Mouse (Mus musculus): ENCODE data around the gene Ncoa3.

The Ncoa3 gene

DNA sequence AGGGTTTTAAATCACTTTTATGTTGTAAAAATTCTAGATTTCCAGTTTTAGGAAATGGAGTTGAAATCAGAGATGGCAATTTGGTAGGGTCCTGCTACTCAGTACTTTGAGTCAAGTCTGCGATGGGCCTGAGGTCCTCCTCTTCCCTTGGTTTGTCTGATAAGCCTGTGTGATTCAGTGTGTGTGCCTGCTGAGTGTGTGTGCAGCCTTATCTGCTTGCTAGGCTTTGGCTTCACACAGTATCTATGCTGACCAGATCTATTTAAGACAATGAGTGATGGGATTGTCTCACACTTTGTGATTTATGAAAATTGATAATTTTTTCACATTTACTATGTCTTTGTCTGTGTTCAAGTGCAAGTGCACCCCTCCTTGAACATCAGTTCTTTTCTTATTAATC, 50.1 kb downstream of the Ncoa3 start:
- DNase-seq: no peak

GRCm38 (mm10) chr2:166045006-166045405, 52.6 kb downstream of the Ncoa3 start:
- DNase-seq: no peak

- peak; percentile 43 to 56 for DNase-seq
Measured at GRCm38 (mm10) chr2:166045549-166046501, 53.4 kb downstream of the Ncoa3 start.

DNA sequence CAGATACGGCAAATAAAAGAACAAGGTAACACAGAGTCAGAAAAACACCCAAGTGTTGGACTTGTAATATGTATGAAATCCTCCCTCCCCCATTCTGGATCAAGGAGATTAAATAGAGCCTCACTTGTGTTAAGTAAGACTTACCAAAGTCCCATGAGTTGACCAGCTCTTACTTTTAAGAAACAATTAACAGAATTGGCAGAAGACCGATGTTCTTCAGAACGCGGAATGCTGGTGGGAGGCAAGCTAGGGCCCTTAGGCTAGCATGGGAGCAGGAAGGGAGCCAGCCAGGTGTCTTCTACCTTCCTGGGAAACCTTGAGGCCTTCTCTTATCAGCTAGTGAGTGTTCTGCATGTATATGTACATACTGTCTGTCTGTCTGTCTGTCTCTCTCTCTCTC, 55.5 kb downstream of the Ncoa3 start:
- no peak for DNase-seq

GRCm38 (mm10) chr2:166048852-166049251, 56.4 kb downstream of the Ncoa3 start:
- DNase-seq: no peak

GRCm38 (mm10) chr2:166051421-166051820, 59.0 kb downstream of the Ncoa3 start:
- DNase-seq: no peak

DNA sequence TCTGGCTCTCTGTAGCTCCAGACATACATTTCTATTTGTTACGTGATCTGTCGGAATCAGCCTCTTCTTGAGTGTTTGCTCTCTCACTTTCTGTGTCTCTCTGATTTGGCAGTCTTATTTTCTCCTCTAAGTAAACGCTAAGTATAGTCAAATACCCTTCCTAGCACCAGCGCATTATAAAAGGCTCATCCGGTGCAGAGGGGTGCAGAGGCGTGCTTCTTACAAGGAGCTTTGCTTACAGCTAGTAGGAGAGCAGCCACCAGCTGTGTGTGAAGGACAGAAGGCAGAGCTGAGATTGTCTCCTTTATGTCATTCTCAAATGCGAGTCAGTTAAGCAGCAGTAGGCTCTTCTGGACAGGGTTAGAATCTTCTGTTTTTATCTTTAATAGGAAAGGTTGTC, 59.5 kb downstream of the Ncoa3 start:
- DNase-seq: no peak

- no peak for DNase-seq
Measured at GRCm38 (mm10) chr2:166054002-166054539, 61.6 kb downstream of the Ncoa3 start.

- DNase-seq: peak; percentile 84 to 86
Measured at GRCm38 (mm10) chr2:166059684-166060423, 67.4 kb downstream of the Ncoa3 start.

DNA sequence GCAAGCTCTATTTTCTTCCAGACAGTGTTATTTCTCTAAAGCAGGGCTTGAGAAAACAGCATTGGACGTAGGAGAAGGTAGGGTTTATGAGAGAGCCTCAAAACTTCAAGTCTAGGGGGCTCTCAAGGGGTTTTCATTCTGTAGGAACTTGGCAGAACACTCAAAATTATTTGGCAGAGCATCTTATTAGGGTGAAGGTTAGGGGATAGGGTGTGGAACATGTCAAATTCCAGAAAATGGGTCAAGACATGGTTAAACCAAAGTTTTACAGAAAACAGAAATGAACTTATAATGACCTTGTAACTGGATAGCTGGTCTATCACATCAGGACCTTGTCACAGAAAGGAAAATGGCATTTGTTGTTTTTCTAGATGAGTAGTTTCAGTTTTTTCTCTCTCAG, 69.6 kb downstream of the Ncoa3 start:
- no peak for DNase-seq

- DNase-seq: no peak
Measured at GRCm38 (mm10) chr2:166062431-166062830, 70.0 kb downstream of the Ncoa3 start.

GRCm38 (mm10) chr2:166066434-166066833, 74.0 kb downstream of the Ncoa3 start:
- DNase-seq: no peak

DNA sequence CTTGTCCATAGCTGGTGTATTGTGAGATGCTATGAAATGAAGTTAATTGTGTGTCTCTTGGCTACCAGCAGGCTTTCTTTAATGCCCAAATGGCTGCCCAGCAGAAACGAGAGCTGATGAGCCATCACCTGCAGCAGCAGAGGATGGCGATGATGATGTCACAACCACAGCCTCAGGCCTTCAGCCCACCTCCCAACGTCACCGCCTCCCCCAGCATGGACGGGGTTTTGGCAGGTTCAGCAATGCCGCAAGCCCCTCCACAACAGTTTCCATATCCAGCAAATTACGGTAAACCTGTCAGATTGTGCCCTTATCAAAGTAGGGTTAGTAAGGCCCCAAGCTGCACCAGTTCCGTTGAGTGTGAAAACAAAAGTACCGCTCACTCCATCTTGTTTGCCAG, 75.8 kb downstream of the Ncoa3 start:
- no peak for DNase-seq

GRCm38 (mm10) chr2:166069164-166069563, 76.7 kb downstream of the Ncoa3 start:
- DNase-seq: no peak

DNA sequence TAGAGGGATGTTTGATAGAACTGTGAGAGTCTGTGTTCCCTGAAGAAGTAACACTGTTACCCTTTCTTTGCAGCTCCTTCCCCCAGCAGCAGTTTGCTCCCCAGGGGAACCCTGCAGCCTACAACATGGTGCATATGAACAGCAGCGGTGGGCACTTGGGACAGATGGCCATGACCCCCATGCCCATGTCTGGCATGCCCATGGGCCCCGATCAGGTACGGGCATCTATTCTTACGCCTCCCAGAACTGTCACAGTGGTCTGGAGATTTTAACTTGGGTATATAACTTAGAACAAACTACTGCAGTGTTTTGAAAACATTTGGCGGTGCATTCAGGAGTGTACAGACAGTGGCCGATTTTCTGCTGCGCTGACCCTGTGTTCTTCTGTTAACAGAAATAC, 77.3 kb downstream of the Ncoa3 start:
- DNase-seq: no peak

GRCm38 (mm10) chr2:166071481-166071880, 79.0 kb downstream of the Ncoa3 start:
- no peak for DNase-seq

GRCm38 (mm10) chr2:166071889-166072288, 79.5 kb downstream of the Ncoa3 start:
- DNase-seq: no peak

- DNase-seq: no peak
Measured at GRCm38 (mm10) chr2:166073082-166073481, 80.6 kb downstream of the Ncoa3 start.

DNA sequence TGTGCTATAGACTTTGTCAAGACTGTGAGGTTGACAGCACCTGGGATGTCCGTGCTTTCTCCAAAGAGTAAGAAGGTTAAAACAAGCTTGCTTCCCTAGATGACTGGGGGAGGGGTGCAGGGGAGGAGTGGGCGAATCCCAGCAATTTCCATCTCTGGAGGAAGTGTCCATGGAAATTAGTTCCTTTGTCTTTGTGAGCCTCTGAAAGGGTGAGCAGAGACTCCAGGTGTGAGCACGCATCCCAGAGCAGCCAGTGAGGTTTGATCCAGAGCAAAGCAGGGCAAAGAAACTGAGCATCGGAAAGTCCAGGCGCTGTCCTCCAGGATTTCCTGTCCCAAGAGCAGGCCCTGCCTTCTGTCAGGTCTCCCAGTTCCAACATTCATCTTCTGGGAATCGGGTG, 81.9 kb downstream of the Ncoa3 start:
- no peak for DNase-seq

- DNase-seq: no peak
Measured at GRCm38 (mm10) chr2:166077371-166077770, 84.9 kb downstream of the Ncoa3 start.

DNA sequence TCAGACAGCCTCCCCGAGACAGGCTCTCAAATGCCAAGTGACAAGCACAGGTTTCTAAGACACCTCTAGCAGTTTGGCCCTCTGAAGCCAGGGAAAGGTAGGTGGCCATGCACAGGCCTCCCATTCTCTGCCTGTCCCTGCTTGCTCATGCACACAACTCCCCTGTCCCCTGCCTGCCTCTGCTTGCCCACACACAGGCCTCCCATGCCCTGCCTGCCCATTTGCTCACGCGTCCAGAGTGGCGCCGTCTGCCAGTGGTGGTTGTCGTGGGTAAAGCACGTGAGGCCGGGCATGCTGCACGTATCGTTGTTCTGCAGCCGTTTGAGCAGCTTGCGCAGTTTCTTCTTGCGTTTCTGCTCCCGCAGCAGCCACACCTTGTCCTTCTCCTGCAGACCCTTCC, 86.8 kb downstream of the Ncoa3 start:
- no peak for DNase-seq

DNA sequence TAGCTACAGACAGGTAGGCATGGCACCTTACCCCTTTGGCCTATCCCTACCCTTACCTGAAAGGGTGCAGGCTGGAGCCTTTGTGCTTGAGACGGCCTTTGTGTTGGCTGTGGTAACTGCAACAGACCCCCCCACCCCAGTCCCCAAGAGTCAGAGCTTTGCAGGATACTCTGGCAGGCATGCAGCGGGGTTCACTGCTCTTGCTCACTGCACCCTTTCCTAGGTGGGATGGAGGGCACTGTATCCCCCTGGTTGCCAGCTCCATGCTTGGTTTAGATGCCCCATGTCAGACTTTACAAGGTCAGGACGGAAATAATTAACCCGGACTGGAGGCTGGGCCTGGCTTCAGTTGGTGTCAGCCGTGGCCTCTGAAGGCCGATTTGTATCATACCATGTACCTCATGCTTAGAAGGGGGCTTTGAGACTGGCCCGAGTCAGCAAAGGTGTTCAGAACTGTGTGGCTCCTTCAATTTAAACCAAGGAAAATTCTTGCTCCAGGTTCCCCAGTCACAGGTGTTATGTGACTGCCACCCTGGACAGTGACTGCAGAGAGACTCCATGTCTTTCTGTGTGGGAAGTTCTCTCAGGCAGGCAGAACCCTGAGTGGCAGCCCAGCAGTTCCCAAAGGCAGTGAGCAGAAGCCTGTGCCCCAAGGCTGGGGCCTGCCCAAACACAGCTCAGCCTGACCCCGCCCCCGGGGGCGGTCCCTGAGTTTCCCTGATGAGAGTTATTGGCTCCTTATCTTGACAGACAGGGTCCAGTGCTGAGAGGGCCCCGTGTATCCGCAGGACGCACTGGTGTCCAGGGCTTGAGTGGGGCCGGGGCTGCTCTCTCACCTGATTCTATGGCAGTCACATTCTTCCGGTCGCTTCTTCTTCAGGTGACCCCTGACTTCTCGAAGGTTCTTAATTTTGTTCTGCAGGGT, 87.8 kb downstream of the Ncoa3 start:
- DNase-seq: peak; percentile 75 to 85

Data from kidney, postnatal 4 days (tissue).